Mouse (Mus musculus) left cerebral cortex, adult 9 months (tissue): ENCODE results near the gene Agap2.
A peak's percentile ranks its signal among the peaks of the same experiment; 100 is the strongest.
"Not testable (repeated sequence)": the region's sequence is repeated elsewhere in the genome, so short reads cannot be mapped to it uniquely, and the experiment has no call there.

ENCODE experiments used
- DNase-seq, 2 experiments: peaks; one replicate each; pipeline ENCODE4 v3.0.0; 2022; ENCODE audit warnings: low spot score in 2 of 2

Agap2 gene

DNA sequence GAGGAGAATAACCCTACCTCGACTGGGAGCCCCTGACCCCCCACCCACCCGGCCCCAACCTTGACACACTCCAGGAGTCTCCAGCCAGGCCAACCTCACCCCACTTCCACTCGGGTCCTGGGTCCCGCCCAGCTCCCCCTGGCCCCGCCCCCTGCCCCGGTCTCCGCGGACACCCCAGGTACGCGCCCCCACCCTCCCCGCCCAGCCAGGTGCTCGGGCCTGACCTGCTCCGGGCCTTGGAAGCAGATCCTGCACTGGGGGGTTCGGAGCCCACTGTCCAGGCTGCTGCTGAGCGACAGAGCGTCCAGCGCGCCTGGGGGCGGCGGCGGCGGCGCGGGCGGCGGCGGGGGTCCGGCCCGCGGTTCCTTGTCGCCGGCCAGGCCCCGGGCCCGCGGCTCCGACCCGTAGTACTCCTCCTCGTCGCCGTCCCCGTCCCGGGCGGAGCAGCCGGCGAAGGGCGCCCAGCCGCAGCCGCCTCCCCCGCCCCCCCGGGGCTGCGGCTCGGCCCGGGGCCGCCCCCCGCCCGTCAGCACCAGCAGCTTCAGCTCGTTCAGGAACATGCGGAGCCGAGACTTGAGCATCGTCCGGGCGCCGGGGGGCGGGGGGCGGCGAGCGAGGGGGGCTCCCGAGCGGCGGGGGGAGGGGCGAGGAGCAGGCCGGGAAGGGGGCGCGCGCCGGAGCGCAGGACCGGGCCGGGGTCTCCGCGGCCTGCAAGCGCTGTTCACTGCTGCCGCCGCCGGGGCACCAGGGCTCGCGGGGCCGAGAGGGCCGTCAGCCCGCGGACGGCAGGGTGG is 15.7 kb upstream of the Agap2 start:
- no peak for DNase-seq

DNA sequence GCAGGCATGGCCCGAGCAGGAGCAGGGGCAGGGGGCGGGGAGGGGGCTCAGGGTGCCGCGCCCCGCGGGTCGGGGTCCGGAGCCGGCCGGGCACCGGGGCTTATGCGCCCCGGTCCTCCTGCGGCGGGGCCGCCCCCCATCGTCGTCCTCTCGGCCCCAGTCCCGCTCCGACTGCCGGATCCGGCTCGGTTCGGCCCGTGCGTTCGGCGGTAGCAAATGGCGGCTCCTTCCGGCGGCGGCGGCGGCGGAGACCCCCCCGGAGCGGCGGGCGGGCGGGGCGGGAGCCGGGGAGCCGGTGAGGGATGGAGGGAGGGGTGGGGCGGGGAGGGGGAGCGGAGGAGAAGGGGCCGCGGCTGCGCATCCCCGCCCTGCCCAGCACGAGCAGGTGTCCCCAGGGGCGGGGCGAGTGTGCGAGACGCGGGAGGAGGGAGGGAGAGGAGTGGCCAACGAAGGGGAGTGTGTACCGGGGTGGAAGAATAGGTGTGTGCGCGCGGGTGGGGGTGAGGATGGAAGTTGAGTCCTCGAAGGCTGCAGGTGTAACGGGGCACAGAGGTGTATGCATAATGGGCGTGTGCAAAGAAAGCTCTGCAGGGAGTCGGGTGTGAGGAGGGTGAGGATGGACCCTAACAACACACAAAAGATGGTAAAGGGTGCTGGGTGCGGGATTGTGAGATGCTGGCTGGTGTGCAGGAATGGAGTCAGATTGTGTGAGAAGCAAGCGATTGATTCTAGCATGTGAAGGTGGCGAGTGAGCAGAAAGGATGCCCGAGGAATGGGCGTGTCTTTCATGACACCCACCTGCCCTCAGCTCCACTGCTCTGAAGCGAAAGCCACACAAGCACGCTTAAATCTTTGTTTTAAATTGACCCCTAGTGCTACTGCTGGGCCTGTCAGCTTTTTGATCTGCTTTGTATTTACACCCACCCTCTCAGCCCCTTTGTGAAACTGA is 14.8 kb upstream of the Agap2 start, which contains the start of gene March9:
Gene March9 (minus strand): TSS at position 217 of the 949 bp plus-strand sequence.
- peak; percentile 57 to 71 for DNase-seq

DNA sequence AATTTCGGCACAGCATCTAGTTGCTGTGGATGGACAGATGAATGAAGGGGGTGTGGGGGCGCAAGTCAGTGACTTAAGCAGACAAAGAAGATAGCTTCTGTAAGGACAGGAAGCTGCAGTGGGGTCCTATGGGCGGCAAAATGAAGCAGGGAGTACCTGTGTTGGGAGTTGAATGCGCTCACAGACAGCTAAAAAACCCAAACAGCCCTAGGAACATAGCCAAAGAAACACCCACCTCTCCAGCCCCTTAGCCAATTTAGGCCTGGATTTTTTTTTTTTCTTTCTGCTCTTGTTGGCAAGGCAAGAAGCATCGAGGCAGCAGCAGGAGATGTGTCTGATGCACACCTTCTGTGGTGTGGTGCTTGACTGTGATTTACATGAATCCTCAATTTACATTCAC is 14.0 kb upstream of the Agap2 start:
- no peak for DNase-seq

DNA sequence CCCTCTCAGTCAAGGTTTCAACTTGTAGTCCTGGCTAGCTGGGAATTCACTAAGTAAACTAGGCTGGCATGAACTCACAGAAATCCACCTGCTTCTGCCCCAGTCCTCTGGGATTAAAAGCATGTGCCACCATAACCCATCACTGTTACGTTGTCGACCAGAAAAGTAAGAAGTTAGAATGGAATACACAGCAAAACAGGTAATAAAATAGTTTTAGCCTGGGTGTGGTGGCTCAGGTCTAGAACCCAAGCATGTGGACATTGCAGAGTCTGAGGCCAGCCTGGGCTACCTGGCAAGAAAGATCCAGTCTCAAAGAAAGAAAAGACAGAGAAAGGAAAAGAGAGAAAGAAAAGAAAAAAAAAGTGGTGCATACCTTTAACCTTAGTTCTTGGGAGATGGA is 13.6 kb upstream of the Agap2 start:
- DNase-seq, result no peak

DNA sequence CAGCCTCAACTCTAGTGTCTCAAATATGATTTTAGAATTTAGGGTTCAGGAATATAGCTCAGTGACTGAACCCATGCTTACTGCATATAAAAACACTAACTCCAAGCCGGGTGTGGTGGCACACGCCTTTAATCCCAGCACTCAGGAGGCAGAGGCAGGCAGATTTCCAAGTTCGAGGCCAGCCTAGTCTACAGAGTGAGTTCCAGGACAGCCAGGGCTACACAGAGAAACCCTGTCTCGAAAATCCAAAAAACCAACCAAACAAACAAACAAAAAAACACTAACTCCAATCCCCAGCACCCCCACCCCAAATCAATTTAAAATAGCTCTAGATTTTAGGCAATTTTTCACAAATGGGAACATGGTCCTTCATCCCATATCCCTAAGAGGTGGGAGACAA is 13.0 kb upstream of the Agap2 start:
- not testable (repeated sequence) for DNase-seq

DNA sequence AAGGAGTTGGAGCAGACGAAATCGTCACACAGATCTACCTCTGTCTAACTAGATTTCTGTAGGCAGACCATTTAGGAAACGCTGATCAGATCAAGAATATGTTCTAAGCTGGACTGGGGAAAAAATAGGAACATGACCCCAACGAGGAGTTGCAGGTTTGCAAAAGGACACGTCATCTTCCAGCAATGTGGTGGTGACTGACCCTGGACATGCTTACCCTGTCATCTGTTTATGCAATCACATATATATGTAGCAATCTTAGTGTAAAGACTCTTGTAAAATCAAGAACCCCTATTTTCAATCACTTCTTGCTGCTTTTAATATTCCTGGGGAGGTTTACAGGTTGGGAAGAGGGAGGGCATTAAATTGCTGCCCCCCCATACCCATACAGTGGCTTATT is 12.6 kb upstream of the Agap2 start:
- no peak for DNase-seq

DNA sequence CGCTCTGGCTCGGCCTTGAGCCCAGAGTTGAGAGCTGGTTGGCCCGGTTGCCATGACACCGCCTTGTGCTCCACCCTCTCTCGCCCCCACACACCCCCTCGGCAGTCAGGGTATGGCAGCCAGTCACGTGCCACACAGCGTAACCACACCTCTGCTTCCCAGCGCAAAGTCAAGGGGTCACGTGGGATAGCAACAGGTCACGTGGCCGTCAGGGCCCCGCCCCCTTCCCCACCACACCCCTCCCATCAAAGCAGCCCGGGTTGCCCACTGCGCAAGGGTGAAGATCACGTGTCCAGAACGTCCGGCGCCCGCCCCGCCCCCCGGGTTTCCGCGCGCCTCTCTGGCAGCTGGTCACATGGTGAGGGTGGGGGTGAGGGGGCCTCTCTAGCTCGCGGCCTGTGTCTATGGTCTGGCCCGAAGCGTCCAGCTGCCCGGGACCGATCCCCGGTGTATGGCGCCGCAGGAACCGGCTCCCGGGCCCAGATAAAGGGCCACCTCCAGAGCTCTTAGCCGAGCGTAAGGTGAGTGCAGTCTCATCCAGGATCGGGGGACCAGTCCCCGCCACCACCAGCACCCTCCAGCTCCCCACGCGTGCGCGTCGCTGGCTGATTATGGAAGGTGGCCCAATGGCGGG is 11.7 kb upstream of the Agap2 start, which contains the start of gene Cdk4:
Gene Cdk4 (plus strand): TSS at position 296 of the 634 bp plus-strand sequence.
- DNase-seq, result peak; percentile 97 to 98

DNA sequence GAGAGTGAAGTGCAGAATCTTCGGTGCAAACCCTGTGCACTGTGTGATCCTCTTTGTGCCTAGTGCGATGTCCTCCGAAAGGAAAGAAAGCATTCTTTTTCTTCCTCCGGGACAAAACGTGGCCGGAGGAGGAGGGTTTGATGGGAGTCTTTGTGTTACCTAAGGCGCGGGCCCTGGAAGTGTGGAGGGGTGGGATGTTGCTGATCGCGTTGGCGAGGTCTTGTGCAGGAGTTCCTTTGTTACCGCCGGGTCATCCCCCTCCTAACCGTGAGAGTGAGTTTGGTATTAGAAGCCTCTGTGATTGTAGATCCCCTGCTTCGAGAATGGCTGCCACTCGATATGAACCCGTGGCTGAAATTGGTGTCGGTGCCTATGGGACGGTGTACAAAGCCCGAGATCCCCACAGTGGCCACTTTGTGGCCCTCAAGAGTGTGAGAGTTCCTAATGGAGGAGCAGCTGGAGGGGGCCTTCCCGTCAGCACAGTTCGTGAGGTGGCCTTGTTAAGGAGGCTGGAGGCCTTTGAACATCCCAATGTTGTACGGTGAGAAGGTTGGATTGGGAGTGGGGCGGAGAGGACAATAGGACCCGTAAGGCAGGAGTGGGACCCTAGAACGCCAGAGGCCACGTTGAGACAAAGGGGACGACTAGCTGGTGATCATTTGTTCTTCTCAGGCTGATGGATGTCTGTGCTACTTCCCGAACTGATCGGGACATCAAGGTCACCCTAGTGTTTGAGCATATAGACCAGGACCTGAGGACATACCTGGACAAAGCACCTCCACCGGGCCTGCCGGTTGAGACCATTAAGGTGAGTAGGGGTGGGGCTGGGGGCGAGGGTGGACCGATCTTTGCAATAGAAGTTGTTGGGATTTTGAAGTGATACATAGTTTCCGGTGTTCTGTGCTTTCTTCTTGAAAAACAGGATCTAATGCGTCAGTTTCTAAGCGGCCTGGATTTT is 10.9 kb upstream of the Agap2 start:
- DNase-seq, result no peak

DNA sequence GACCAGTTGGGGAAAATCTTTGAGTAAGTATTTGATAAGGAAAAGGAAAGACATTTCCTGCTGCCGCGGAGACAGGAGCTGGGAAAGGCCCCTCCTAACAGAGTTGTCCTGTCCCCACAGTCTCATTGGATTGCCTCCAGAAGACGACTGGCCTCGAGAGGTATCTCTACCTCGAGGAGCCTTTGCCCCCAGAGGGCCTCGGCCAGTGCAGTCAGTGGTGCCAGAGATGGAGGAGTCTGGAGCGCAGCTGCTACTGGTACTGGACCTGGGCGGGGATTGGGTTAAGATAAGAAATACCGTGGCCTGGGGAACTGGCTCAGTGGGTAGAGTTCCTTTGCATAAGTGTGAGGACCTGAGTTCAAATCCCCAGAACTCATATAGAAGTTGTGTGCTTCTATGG is 9.1 kb upstream of the Agap2 start:
- DNase-seq, result no peak

DNA sequence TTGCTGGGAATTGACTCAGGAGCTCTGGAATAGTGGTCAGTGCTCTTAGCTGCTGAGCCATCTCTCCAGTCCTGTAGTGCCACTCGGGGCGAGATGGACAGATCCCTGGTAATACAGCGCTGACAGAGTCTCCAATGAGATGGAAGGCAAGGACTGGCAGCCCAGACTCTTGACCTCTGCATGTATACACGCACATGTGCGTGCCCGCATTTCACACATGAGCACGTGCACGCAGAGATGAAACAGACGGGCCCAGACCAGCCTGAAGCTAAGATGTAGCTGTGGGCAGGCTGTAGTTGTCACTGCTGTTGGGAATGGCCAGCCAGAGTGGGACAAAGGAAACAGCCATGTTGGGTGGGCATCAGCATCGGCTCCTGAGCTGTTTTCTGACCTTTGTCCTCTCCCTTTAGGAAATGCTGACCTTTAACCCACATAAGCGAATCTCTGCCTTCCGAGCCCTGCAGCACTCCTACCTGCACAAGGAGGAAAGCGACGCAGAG is 8.5 kb upstream of the Agap2 start:
- no peak for DNase-seq

DNA sequence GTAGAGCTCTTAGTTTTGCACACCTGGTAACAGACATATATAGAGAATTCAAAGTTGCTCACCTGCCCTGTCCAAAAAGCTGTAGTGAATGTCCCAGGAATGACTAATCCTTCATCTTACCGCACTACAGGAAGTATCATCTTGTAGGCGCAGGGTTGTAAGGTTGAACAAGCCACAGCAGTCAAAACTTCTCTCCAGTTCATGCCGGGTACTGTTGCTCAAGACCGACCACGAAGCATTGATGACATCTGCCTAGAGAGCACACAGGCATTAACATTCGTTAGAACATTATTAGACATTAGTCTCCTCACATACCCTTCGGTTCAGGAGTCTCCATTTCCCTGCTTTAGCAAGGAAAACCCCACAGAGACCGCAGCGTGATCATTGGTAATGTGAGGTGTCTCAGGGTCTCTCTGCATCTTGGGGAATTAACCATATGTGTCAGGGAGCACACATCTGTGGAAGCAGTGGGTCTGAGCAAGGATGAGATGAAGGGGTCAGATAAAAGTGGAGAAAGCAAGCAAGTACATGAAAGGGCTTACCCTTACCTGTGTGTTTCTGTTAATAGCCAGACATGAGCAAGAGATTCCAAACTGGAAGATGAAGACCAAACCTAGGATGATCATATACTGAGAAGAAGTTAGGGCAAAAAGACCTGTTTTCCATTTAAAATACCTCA is 6.6 kb upstream of the Agap2 start:
- no peak for DNase-seq

DNA sequence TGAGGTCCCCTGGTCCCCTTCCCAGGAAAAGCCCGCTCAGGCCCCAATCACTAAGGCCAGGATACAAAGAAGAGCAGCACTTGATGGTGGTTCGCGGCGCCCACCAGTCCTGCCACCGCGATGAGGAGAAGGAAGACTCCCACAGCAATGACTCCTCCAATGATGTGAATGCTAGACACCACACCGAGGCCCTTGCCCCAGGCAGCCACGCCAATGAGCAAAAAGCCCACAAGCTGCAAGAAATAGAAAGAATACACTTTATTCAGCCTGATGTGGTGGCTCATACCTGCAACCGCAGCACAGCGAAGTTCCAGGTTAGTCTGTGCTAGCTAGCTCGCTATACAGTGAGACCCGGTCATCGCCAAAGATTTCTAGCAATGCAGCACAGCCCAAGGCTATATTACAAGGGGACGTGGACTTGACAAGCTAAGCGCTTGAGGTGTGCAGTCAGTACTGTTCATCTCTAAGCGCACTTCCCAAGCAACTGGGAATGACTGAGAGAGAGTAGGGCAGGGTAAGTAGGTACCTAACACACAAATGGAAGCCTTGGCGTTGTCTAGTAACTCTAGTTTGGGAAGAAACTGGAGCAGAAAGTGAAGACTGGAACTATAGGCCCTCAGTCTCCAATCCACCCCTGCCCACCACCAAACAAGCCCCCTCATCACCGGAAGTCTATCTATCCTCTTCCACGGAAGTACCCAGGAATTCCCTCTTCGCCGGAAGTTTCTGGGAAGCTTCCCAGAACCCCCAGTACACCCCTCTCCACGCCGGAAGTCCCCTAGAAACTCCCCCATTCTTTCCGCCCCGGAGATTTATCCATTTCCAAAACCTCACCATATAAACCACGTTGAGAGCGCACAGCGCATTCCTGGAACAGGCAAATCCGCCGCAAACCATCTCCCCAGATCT is 5.5 kb upstream of the Agap2 start:
- DNase-seq, result no peak

DNA sequence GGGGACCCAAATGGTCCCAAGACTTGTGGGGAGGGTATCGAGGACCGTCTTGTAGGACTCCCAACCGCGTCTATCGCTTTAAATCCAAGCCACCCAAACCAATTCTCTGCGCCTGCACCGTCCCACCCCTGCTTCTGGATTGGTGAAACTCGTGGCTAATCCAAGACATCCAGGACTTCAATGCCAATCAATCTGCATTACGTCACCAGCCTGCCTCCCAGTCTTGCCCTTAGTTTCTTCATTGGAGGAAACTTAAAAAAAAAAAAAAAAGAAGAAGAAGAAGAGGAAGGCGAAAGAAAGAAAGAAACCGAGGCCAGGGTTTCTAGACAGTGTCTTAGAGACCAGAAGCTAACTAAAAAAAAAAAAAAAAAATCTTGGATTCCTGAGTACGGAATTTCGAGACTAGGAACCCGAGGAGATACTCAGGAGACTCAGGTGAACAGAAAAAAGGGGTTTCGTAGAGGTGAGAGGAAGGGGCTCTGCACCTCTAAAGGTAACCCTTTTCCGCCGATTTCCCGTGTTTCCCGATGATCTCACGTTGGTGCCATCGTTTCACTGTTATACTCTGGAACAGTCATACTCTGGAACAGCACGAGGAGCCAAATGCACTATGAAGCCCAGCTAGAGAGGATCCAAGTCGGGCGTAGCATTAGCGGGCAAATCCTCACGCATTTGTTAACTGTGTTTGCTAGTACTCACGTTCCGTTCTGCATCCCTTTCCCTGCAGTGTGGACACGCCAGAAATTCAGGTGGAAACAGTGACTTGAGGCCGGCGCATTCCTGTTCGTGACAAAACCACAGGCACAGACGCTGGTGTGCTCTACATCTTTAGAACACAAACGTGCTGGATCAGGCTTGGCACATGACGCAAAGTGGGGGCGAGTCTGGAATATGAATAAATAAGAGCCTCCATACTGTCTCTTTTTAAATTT is 4.6 kb upstream of the Agap2 start, which contains the start of gene Tspan31:
Gene Tspan31 (minus strand): TSS at position 75 of the 932 bp plus-strand sequence.
- DNase-seq, result peak; percentile 91 to 96

DNA sequence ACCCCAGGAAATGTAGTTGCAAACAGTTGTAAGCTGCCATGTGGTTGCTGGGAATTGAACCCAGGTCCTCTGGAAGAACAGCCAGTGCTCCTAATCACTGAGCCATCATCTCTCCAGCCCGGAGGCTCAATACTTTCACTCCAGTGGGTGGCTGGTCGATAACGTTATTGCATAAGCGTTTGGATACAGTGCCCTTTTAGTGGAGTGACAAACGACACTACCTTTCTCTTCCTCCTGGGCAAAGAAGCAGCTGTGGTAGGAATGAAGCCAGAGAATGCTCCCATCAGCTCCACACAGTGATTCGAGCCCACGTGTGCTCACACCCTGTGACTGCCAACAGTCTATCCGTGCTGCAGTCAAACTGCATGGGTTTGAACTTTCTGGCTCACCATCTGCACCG is 3.9 kb upstream of the Agap2 start:
- no peak for DNase-seq

DNA sequence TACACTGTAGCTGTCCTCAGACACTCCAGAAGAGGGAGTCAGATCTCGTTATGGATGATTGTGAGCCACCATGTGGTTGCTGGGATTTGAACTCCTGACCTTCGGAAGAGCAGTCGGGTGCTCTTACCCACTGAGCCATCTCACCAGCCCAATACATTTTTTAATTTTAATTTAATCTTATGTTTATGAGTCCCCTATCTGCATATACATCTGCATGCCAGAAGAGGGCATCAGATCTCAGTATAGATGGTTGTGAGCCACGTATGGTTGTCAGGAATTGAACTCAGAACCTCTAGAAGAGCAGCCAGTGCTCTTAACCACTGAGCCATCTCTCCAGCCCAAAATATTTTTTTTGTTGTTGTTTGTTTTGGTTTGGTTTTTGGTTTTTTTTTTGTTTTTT is 2.8 kb upstream of the Agap2 start:
- not testable (repeated sequence) for DNase-seq

DNA sequence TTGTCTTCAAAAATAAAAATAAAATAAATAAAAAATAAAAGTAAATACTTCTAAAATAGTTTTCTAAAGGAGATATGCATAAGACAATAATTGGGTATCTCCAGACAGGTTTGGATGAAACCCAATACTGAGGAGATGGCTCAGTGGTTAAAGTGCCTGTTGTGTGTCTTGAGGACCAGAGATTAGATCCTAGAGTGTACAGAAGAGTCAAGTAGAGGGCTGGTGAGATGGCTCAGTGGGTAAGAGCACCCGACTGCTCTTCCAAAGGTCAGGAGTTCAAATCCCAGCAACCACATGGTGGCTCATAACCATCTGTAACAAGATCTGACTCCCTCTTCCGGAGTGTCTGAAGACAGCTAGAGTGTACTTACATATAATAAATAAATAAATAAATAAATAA is 2.1 kb upstream of the Agap2 start:
- not testable (repeated sequence) for DNase-seq

DNA sequence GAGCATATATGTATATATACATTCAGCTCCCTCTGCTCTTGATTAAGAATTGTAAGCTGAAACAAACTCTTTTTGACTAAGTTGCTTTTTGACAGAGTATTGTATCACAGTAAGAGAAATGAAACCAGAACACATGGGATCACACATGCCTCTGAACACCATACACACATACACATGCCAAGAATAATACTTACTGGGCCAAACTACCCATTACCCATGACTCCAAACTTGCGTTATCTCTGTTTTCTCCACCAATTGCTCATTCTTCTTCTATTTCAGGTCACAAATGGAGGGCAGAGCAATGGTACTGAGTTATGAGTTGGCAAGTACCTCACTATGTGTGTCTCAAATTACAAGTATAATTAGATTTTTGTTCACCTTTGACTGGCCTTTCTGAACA is 1.1 kb upstream of the Agap2 start:
- DNase-seq, result no peak

DNA sequence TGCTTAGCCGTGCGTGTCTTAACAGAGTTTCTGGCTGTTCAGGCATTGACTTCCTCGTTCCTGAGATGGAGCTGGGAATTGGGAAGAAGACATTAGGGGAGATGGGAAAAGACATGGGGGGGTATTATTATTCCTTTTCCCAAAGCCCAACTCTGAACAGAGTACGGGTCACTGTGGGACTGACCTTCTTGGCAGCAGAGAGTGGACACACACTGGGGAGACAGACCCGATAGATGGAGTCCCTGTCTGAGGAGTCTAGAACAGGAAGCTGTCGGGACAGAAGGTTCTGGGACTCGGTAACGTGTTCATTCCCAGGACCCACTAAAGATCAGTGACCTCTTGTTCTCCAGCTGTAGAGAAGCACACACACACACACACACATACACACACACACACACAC is 567 bp downstream of the Agap2 start:
- DNase-seq, result no peak
